Mouse (Mus musculus) lung, adult 2 months (tissue): ENCODE data around the gene Selenon. TPM values are rescaled to one million over a fixed set of nuclear protein-coding genes. Genes with fewer than 3 reads are reported as not detected.

Source experiments
- DNase-seq: peaks from one replicate; pipeline ENCODE4 v3.0.0; 2022
- H3K4me1 ChIP-seq: fragments of 200-500 bp; 2 replicates; pipeline ENCODE4 v1.6.1; 2011; ENCODE audit warnings: low read length; ENCODE audit not compliant: control insufficient read depth, insufficient read depth
- H3K4me3 ChIP-seq: fragments of 200-500 bp; replicated peaks from 2 replicates; pipeline ENCODE3; 2011; ENCODE audit warnings: low read depth, mild to moderate bottlenecking, control low read depth, low read length; ENCODE audit errors: extremely low read depth
- CTCF ChIP-seq: fragments of 200-500 bp; IDR thresholded peaks from 2 replicates; pipeline ENCODE4 v1.5.1; 2011; ENCODE audit warnings: mild to moderate bottlenecking, low read length, control low read depth; ENCODE audit not compliant: insufficient read depth
- POLR2A ChIP-seq: fragments of 200-500 bp; IDR thresholded peaks from 2 replicates; pipeline ENCODE4 v1.6.1; 2011; ENCODE audit warnings: low read depth, mild to moderate bottlenecking, control low read depth, low read length, borderline replicate concordance; ENCODE audit errors: extremely low read depth
- WGBS: fragments of 180-500 bp; shearing (Covaris S2); methylation state at CpG from one replicate; pipeline ENCODE4 v1.1.7; 2018; 5-methylcytosine and 5-hydroxymethylcytosine counted together
- polyA plus RNA-seq: library from polyadenylated mRNA; depleted of rRNA; stranded (reverse); fragments of >200 nt; gene quantifications from 2 replicates; pipeline ENCODE4 v1.2.3, GENCODE M21; 2012

Selenon gene
- polyA plus RNA-seq, 1 experiment = 36.2 TPM

- TF ChIP-seq POLR2A (no peak), CTCF (no peak)
- no peak for DNase-seq
- H3K4me1 ChIP-seq = peaks cover 5% of the 10 kb centered on the region
- H3K4me3 ChIP-seq = no peak overlapping the region
- 93% methylated on average over 1 of the region's 1 CpGs for WGBS
These were observed 1.7 kb upstream of the Selenon start for GRCm38 (mm10) chr4:134553631-134554030.

- 97% methylated on average over 8 of the region's 8 CpGs for WGBS
- Histone ChIP-seq H3K4me1 (peaks cover 17% of the 10 kb centered on the region), H3K4me3 (no peak overlapping the region)
- TF ChIP-seq CTCF (0 out of 2 replicates have a peak, but pooled peaks have one; percentile 14), POLR2A (no peak)
- no peak for DNase-seq
These were observed 2.1 kb downstream of the Selenon start for GRCm38 (mm10) chr4:134549899-134550298.

- Histone ChIP-seq H3K4me1 (peaks cover 17% of the 10 kb centered on the region), H3K4me3 (no peak overlapping the region)
- WGBS = 40% methylated on average over 18 of the region's 18 CpGs
- TF ChIP-seq POLR2A (no peak), CTCF (no peak)
- no peak for DNase-seq
These were observed 3.6 kb downstream of the Selenon start for GRCm38 (mm10) chr4:134548169-134548938.

DNA sequence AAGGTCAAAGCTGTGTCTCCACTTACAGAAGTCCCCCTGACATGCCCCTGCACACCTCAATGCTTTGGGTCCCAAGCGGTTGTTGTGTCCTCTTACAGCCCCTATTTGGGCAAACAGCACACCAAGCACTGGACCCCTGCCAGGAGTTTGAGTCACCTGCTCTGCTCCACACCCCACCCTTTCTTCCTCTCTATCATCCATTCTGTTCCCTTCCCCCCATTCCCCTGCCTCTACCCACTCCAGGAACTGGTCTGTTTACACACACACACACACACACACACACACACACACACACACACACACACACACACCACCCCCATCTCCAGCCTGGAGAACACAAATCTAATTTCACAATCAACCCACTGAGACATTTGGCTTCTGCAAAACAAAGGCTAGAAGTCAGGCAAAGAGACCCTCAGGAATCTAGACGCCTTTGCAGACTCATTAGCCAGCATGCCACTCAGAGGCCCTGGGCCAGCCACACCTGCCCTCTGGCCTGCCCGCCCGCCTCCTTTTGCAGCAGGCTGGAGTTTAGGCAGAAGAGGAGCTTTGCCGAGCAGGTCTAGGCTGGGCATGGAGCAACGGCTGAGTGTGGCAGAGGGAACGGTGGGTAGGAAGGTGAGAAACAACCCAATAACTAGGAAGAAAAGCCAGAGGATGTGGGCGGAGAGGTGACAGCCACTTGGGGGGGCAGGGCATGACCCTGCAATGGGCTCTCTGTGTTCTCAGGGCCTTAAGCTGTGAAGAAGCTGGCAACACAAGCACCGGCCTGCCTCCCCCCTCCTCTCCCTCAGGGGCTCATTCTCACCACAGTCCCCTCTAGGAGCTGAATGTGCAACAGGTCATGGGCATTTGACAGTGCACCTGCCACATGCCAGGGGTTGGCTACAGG is 4.9 kb downstream of the Selenon start:
- Histone ChIP-seq H3K4me3 (no peak overlapping the region), H3K4me1 (peaks cover 13% of the 10 kb centered on the region)
- TF ChIP-seq CTCF (no peak), POLR2A (peak; percentile 20; the same call in 1 of the 2 replicates)
- 53% methylated on average over 9 of the region's 9 CpGs for WGBS
- DNase-seq = peak; percentile 53

GRCm38 (mm10) chr4:134543261-134543660 is 8.7 kb downstream of the Selenon start:
- H3K4me3 ChIP-seq = no peak overlapping the region
- DNase-seq = peak; percentile 96
- TF ChIP-seq POLR2A = no peak
- peak; percentile 94 for TF ChIP-seq CTCF
- WGBS = 7% methylated on average over 5 of the region's 5 CpGs
- H3K4me1 ChIP-seq = peaks cover 8% of the 10 kb centered on the region

DNA sequence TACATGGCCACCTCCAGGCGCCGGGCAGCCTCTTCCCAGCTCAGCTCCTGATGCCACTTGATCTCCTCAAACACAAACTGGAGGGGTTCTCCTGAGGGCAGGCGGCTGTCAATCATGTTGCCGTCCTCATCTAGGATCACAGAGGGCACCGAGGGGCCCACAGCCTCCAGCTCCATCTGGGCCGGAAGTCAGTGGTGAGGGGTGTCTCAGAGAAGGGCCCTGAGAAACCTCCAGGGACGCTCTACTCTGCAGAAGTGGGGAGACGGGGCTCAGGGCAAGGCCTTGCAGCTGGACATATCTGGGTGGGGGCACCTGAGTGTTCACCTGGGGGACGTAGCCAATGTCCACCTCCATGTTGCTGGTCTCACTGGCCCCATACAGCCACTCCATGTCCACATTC is 9.2 kb downstream of the Selenon start:
- H3K4me1 ChIP-seq = peaks cover 3% of the 10 kb centered on the region; the same call in 1 of the 2 replicates
- no peak for DNase-seq
- 95% methylated on average over 9 of the region's 9 CpGs for WGBS
- TF ChIP-seq CTCF (no peak), POLR2A (no peak)
- no peak overlapping the region for H3K4me3 ChIP-seq

GRCm38 (mm10) chr4:134538997-134539580 is 12.9 kb downstream of the Selenon start:
- H3K4me1 ChIP-seq = no peaks in the 10 kb centered on the region; the same call in 1 of the 2 replicates
- no peak for DNase-seq
- 85% methylated on average over 10 of the region's 10 CpGs for WGBS
- no peak for TF ChIP-seq CTCF
- TF ChIP-seq POLR2A = no peak
- no peak overlapping the region for H3K4me3 ChIP-seq

- no peak for TF ChIP-seq CTCF
- TF ChIP-seq POLR2A = no peak
- Histone ChIP-seq H3K4me3 (peak overlapping the region; percentile 59), H3K4me1 (no peaks in the 10 kb centered on the region; the same call in 1 of the 2 replicates)
- 2% methylated on average over 8 of the region's 8 CpGs for WGBS
- DNase-seq = no peak
These were observed 16.2 kb downstream of the Selenon start for GRCm38 (mm10) chr4:134535787-134536151.

GRCm38 (mm10) chr4:134534932-134535786 is 16.8 kb downstream of the Selenon start, which contains the start of gene Mtfr1l:
Gene Mtfr1l, minus strand, starts transcription at chr4:134535387.
- no peaks in the 10 kb centered on the region; the same call in 1 of the 2 replicates for H3K4me1 ChIP-seq
- peak; percentile 99 for DNase-seq
- TF ChIP-seq CTCF = no peak
- TF ChIP-seq POLR2A = peak; percentile 62
- under 1% methylated on average over 71 of the region's 71 CpGs for WGBS
- peak within 1 kb of the TSS; percentile 88 for H3K4me3 ChIP-seq
